Mouse (Mus musculus): Measurements from ENCODE around the gene Dclk2.

Dclk2 gene

DNA sequence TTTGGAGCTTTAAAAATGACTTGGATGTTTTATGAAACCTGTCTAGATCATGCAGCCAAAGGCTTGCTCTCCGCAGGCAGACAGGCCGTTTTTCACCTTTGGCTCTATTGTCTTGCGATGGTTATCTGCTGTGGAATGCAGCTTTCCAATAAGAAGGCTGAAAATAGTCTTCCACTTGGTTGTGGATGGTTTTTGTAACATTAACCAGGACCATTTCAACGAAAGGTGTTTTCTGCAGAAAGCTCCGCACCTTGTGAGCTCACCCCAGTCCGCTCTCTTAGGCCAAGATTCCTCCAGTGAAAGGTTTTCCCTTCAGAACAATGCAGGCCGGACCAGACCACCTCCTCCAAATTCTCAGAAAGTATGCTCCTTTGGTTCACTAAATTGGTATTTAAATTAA lies 160.2 kb downstream of the Dclk2 start:
- no peak for DNase-seq (ENCODE audit: low spot score in 2 of 2)

DNA sequence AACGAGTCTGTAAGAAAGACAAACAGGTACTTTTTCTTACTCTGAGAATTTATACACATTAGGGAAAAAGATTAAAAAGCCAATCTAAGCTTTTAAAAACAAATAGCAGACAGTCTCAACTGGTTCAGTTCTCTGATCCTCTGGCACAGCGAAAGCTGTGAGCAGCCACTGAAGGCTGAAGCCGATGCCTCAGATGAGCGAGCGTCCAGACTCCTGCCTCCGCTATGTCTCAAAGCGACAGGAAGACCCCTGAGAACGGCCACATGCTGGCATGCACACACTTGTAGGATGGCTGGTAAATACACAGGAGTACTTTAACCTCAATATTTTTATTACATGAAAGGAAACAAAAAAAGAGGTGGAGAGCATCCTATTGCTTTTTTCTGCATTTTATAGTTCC lies 160.8 kb downstream of the Dclk2 start:
- DNase-seq (ENCODE audit: low spot score in 2 of 2): no peak

DNA sequence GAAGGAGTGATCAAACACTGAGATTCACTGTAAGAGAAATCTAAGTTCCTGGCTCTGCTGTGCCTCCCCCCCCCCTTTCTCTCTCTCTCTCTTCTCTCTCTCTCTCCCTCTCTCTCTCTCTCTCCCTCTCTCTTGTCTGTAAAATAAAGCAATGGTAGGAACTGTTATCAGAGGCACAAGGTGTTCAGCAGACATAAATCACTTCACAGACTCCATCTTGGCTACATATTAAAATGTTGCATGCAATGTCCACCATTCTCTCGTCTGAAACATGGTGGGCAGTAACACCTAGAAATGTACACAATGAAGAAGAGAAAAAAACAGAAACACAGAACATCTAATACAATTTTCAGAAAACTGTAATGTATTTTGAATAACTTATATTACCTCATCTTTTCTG lies 161.3 kb downstream of the Dclk2 start:
- no peak for DNase-seq (ENCODE audit: low spot score in 2 of 2)

DNA sequence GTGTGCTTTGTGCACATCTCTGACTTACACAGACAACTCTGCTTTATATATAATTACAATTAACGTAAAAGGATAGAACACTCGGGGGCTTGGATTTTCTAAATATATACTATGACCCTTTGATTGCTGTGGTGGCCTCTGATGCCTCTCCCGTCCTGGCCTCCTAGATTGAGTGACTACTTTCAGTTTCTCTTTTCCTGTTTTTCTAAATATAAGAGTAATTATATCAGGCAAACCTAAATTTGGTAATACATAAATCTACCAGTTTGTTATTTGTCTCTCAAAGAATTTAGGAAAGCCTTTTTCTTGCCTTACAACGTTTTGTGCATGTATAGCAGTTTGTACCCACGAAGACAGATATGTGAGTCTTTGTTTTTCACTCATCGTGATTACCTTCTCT lies 161.9 kb downstream of the Dclk2 start:
- no peak for DNase-seq (ENCODE audit: low spot score in 2 of 2)

DNA sequence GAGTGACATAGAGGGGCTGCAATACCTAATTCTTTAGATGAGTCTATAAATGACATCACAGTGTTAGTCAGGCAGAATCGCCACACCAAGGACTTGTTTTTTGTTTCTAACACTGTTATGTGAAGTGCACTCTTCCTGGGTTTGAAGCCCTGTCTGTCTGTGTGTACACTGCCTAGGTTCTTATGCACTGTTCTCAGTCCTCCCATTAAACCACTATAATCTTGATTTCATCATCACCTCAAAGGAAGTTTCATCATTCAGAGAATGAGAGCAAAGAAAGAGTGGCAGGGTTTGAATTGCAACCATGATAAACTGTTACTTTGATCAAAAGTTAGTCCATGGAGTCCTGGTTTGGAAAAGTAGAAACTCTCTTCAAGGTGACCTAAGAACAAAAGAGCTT lies 164.1 kb downstream of the Dclk2 start:
- DNase-seq (ENCODE audit: low spot score in 2 of 2): no peak

DNA sequence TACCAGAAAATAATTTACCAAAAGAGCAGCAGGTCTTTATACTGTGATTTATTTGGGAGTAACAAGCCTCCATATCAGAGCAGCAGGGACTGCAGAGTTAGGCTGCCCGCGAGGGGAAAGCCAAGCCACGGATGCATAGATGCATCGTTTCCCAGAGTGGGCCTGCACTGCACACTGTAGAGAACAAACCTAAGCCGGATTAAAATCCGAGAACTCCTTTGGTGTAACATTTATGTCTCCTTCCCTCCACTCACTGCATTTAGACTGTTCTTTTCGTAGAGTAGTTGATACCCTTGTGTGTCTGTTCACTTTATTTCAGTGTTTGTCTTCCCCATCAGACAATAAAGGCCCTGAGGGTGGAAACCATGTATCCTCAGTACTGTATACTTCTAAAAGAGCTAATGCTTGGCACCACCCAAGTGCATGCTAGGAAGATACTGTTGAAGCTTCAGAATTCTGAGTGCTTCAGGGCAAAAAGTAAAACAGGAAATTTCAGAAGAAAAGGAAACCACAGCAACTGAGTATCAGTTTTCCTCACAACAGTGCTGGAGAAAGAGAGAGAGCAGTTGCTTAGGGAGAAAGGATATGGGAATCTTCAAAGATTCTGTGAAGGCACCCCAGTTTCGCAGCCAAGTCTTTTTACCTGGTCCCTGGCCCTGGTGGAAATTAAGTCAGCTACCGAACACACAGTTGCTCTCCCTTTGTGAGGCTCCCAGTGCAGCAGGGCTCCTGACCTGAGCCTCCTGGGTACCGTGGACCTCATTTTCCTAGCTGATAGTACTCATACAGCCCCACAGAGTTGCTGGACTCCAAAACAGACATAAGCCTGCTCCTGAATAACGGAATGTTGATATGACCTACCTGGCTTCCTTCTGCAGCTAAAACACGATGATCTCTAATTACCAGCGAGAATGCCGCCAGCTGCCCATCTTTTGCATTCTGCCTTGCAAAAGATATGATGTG lies 165.8 kb downstream of the Dclk2 start:
- DNase-seq (ENCODE audit: low spot score in 2 of 2): no peak

DNA sequence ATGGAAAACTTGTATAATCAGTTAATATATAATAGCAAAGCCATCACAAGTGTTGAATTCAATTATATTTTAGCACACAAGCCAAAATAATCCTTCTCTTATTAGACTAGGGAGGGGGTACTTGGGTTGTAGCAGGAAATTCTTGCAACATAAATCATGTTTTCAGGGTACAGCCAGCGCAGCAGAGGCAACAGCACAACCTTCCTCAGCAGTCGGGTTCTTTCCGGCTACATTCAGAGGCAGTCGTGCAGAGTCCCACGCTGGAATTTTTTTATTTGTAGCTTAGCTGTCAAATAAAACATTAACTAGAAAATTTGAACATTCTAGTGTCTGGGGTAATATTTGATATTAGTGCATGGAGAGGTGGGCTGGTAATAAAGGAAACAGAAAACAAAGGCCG lies 166.5 kb downstream of the Dclk2 start:
- no peak for DNase-seq (ENCODE audit: low spot score in 2 of 2)

DNA sequence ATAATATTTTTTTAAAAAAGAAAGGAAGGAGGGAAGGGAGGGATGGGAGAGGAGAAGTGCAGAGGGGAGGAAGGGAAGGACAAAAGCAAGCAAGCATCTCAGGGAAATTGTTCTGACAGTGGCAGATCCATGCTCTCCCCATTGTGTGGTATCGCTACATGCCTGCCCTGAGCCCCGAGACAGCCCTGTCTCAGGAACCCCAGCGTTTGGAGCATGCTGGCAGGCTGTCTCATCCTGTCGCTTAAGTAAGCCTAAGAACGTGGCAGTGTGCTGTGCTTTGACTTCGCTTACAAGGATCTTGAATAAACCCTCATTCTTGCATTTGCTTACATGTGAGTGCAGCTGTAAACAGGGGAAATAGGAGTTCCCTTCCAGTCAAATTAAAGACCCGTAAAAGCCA lies 170.0 kb downstream of the Dclk2 start:
- DNase-seq (ENCODE audit: low spot score in 2 of 2): no peak

DNA sequence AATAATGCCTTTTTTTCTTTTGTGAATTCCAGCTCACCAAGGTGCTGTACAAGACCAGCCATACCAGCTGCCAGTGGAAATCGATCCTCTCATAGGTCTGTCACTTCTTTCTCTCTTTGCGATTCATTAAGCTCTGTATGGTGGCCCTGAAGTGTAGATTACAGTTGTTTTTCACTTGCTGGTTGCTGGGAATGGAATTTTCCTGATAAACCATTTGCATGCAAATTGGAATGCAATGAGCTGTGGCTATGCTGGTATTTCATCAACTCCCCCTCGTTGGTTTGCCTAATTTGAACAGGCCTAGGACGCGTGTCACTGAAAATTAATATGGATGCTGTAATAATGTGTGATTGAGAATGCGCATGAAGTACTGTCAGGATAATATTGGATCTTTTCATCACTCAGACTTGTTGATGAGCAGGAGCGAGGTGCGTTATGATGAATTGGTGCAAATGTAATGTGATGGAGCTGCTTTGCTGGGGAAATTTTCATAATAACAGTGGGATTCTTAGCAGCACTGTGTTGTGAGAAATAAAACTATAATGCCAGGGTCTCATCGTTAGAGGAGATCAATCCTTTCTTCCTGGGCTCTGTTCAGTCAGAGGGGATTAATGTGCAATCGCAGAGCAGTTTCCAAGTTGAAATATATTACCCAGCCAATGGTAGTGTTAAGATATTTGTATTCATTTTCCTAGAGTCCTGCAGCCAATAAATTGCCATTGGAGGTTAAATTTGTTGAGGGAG lies 174.7 kb downstream of the Dclk2 start:
- no peak for DNase-seq (ENCODE audit: low spot score in 2 of 2)

DNA sequence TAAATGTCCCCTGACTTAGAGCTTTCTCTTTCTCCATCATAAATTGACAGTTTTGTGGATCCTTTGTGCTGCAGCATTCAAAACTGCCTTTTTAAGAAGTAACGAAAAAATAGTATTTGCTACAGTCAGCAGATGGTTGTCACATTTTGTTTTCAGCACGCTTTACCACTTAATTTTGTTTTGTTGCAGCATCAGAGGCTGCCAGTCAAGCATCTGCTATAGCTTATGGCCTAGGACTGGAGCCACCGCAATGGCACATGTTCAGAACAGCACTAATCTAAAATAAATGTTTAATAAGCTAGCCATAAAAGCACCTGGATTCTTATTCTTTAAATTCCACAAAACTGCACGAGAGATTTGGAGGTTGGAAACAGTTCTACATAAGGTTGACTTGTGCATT lies 175.3 kb downstream of the Dclk2 start:
- DNase-seq (ENCODE audit: low spot score in 2 of 2): no peak

DNA sequence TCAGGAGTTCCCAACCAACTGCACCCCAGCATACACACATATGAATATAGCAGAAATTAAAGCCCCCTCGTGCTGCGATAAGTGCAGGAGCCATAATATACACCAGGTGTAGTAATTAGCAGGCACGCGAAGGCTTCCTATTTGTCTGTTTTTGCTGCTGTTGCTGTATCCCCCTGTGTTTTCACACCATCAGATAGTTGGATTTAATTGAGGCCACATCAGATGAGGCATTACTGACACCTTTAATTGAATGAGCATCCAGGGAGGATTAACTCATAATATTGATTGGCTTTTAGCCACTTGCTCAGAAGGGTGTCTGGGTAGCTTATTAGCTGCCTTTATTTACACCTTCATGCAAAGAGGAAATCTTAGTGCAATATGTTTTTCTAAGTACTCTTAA lies 180.9 kb downstream of the Dclk2 start:
- DNase-seq (ENCODE audit: low spot score in 2 of 2): no peak

DNA sequence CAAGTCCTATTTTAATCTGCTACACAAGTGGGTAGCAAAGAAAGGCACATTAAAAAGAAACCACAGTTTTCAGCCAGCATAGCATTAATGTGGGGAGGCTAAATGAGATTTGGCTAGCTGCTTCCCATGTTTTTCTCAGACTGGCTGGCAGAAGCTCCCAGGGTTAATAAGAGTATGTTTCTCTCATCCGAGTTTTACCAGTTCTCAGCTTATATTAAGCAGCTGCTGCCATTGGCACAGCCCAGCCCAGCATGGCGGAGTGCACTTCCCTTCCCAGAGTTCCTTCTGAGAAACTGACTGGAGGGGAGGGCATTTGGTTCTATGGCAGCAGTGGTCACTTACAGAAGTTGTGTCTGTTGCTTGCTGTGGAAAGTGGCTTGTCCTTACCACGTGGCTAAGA lies 181.8 kb downstream of the Dclk2 start:
- no peak for DNase-seq (ENCODE audit: low spot score in 2 of 2)

Measured in cerebellum, postnatal 4 days (tissue).